Mouse (Mus musculus) left cerebral cortex, adult 9 months (tissue): ENCODE data around the gene Ovch2.
"Not testable (repeated sequence)": the region's sequence is repeated elsewhere in the genome, so short reads cannot be mapped to it uniquely, and the experiment has no call there.

Experiments used
- DNase-seq, 2 experiments: peaks; one replicate each; pipeline ENCODE4 v3.0.0; 2022; ENCODE audit warnings: low spot score in 2 of 2

Gene Ovch2

GRCm38 (mm10) chr7:107801108-107801507 lies at the start of gene Ovch2:
Gene Ovch2 (minus strand): TSS chr7:107801208.
- DNase-seq = no peak

- DNase-seq = not testable (repeated sequence)
Measured at GRCm38 (mm10) chr7:107847390-107847789, 46.4 kb upstream of the Ovch2 start, which contains the start of gene Olfr470. Gene Olfr470 (minus strand): TSS chr7:107847490.

- DNase-seq = no peak
Measured at GRCm38 (mm10) chr7:107841719-107842118, 40.7 kb upstream of the Ovch2 start.

GRCm38 (mm10) chr7:107825441-107825840 lies 24.4 kb upstream of the Ovch2 start, which contains the start of gene Olfr469:
Gene Olfr469 (minus strand): TSS chr7:107825541.
- DNase-seq = not testable (repeated sequence)

DNA sequence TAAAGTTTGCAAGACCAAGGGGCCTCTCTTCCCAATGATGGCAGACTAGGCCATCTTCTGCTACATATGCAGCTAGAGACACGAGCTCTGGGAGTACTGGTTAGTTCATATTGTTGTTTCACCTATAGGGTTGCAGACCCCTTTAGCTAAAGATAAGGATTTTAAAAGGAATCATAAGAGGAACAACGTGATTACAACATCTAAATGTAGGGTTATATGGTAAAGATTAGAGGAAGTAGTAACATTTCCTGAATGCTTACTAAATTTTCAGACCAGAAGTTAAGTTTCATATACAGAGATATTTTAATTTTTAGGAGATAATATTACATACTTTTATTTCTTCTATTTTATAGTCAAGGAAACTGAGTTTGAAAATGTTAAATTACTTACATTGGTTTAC lies 22.9 kb upstream of the Ovch2 start:
- not testable (repeated sequence) for DNase-seq

- no peak for DNase-seq
Measured at GRCm38 (mm10) chr7:107819442-107819841, 18.4 kb upstream of the Ovch2 start.

DNA sequence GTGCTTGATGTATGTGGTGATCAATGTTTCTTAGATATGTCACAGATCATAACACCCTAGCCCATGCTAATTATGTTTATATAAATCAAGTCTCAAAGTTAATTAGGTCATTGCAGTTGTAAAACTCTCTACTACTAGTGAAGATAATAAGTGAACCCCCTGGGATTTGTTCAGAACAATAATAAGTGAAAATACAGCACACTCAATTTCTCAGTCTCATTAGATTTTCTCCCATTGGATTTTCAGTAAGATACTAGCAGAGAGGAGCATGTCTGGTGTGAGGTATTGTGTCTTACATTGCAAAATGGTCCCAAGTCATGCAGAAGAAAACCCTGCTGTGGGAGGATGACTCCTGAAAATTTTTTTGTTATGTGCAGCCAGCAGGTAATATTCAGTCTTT lies 11.0 kb upstream of the Ovch2 start, which contains the start of gene Olfr467:
Olfr467 (plus strand) TSS at position 301 of the 400 bp plus-strand sequence.
- no peak for DNase-seq

DNA sequence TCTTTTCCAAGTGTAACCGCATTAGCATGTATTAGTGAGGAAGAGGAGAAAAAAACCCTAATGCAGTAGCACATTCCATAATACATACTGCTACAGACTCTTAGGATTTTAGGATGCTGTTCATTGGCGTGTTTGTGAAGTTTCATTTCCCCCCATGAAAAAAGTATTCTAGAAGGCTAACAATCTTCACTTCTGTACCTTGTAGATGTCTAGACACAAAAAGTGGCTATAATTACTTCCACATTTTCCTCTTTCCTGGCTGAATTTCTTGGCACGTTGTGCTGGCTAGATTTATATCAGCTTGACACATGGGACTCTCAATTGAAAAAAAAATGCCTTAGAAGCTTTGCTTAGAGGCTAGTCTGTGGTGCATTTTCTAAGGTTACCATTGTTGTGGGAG lies 1.1 kb upstream of the Ovch2 start:
- DNase-seq = no peak

DNA sequence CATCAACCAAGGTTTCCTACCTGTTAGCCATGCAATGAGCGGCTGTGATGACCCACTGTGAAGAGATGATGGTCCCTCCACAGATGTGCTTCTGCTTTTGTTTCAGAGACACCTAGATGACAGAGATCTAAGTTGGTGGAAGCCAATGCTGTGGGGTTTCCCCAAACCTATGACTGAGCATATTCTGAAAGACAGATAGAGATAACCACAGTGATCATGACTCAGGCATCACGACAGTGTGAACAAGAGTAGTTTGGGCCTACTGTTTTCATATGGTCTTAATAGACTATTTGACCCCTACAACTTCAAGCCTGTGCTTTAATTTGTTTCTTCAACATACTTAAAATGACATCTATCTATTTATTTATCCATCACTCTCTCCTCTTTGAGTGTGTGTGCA lies 4.5 kb downstream of the Ovch2 start:
- no peak for DNase-seq

DNA sequence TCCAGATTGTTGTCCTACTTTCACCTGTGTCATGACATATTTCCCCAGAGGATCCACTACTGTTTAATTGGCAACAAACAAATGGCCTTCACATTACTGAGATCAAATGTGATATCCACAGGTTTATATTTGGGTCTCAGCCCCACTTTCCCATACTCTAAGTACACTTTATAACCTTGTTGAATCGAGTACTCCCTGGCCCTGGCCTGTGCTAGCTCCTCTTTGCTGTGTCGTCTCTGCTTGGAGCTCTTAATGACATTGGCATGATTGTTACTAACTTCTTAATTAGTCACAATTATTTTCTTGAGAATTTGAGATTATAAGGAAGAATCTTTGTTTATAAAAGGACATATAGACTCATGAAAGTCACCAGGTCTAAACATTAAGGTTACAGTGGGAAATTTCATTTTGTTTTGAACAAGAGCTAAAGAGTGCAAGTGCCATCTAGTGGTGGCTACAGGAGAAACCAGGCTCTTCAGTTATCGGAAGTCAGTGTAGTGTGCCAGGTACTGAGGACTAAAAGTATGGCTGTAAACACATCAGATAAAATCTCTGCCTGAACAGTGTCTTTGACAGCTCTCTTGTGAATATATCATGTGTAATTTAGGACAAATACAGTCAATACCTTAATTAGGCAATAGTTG lies 12.9 kb downstream of the Ovch2 start:
- peak in 1 of 2 experiments; percentile 22 for DNase-seq

- DNase-seq = peak in 1 of 2 experiments; percentile 18
Measured at GRCm38 (mm10) chr7:107779611-107780010, 21.4 kb downstream of the Ovch2 start.

GRCm38 (mm10) chr7:107778216-107778615 lies 22.8 kb downstream of the Ovch2 start:
- DNase-seq = no peak

DNA sequence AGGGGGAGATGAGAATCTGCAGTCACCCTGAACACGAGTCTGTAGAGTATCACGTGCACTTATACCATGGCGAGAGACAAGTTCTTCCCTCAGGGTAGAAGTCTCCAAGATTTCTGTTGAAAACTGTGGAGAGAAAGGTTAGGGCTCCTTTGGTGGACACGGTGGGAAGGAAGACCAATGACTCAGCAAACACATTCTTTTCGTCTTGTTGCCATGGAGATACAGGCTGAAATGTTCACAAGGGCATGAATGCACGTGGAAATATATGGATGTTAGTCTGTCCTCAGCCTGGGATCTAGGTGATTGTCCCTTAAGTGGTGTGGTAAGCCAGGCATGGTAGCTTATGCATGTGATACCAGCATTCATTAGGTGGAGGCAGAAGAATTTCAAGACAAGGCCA lies 30.2 kb downstream of the Ovch2 start:
- no peak for DNase-seq

DNA sequence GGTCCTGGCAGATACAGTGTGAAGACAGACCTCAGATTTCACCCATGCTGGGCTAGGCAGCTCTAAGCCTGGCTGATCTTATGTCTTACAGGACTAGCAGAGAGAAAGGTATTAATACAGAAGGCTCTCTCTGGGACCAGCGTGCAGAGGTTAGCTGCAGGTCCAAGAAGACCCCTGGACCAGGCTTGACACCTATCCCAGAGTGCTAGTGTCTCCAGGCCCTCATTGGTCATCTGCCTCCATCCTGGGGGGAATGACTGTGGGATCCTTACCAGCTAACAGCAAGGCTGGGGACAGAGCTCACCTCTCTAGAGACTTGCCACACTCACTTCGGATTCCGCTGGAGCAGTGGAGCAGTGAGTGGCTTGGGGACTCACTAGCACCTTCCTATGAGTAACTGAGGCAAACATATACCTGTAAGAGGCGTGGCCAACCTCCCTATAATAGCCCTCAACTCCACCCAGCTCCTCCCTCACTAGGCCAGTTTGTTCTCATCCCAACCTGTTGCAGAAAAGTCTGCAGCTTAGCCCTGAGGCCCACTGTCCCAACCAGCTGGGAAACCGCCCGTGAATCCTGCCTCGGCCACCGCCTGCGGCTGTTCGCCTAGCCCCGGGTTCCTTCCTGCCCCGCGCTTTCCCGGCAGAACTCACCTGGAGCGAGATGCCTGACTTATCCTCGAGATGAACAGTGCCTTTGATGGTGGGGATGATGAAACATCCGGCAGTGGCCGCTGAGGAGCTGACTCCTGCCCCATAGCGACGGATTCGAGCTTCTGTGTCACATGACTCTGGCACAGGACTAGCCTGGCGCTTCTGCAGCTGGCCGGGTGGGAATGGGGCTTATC lies 43.5 kb downstream of the Ovch2 start, which contains the start of gene Cyb5r2:
Cyb5r2 (minus strand) TSS at position 725 of the 844 bp plus-strand sequence.
- DNase-seq = no peak

- DNase-seq = no peak
Measured at GRCm38 (mm10) chr7:107756748-107757147, 44.3 kb downstream of the Ovch2 start.

- DNase-seq = no peak
Measured at GRCm38 (mm10) chr7:107755905-107756304, 45.1 kb downstream of the Ovch2 start.

- no peak for DNase-seq
Measured at GRCm38 (mm10) chr7:107752031-107752520, 48.9 kb downstream of the Ovch2 start.

DNA sequence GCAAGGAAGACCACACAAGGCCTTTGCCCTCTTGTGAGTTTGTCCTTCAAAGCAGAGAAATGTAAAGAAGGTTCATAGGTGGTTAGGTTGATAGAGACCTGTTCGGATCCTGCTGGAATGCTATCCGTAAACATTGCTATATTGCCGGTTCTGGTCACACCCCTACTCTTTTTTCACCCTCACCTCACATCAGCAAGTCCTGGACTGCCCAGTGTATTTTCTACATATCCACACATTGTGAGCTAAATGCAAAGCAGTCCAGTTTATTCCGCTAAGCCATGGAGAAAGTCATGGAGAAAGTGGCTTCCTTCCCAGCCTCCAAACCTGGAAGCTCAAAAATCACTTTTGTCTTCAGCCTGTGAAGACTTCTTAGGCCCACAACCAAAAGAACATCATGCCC lies 51.3 kb downstream of the Ovch2 start:
- no peak for DNase-seq

DNA sequence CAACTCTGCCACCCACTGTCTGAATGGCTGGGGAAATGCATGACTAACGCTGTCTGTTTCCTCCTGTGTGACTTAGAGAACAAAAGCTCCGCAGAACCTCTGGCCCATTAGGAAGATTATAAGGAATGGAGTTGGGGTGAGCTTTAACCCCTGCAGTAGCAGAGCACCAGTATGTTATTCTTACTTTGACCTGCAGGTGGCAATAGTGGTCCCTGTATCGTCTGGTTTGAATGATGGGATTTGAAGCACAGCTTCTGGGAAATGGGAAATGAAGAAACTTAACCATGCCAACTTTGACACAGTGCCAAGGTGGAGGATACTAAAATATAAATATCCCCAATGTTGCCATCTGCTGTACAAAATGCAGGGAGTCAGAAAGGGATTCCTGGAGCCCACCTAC lies 51.7 kb downstream of the Ovch2 start:
- DNase-seq = peak in 1 of 2 experiments; percentile 49

- DNase-seq = peak in 1 of 2 experiments; percentile 45
Measured at GRCm38 (mm10) chr7:107747954-107748353, 53.1 kb downstream of the Ovch2 start.

DNA sequence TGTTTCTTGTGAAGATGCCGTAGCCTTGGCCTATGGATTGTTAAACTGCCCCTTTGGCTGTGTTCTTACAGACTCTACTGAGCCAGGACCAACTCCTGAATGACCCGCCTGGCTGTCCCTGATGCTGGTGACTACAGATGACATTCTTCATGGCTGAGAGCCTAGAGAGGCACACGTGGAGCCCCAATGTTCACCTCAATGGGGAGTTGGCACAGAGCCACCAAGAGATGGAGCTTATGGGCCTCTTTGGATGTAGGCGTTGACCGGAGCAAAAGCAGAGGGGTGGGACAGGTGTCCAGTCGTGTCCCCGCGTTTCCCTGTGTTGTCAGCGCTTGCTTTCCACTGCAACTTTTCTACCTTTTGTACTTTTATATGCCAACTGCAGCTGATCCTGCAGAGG lies 53.5 kb downstream of the Ovch2 start:
- no peak for DNase-seq

DNA sequence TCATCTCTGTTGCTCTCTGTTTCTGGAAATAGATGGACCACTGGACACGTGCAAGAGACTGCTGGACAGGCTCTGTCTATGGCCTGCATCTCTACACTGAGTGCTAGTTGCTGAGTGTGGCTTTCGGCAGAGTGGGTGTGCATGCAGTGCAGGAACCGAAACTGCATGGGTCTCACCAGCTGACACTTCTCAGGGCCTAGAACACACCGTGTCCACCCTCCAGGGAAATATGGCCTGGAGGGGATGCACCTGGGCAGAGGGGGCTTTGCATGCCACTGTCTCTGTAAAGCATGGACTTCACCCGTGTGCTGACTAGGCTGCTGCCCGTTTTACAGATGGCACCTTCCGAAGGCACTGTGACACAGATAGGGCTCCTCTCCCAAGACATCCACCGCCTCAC lies 55.0 kb downstream of the Ovch2 start:
- DNase-seq = no peak

- DNase-seq = no peak
Measured at GRCm38 (mm10) chr7:107745111-107745510, 55.9 kb downstream of the Ovch2 start.
